Mouse (Mus musculus) G1E (cell line): Measurements from ENCODE around the gene Isg20.

ENCODE experiments used
- CTCF ChIP-seq: IDR thresholded peaks from 2 replicates; pipeline ENCODE4 v1.5.1; 2012; ENCODE audit warnings: low read depth, low read length, inconsistent platforms, mixed read lengths
- GATA1 ChIP-seq: IDR thresholded peaks from 2 replicates; pipeline ENCODE4 v1.6.1; 2012; ENCODE audit warnings: borderline replicate concordance, low read length, inconsistent platforms, mixed read lengths
- TAL1 ChIP-seq: conservative IDR thresholded peaks from 2 replicates; pipeline ENCODE4 v1.6.1; 2012; ENCODE audit warnings: low read depth, low read length, inconsistent platforms, mixed read lengths

- TF ChIP-seq CTCF = no peak
- no peak for TF ChIP-seq TAL1
- TF ChIP-seq GATA1 = no peak
Observed at GRCm38 (mm10) chr7:78883016-78883725, 30.1 kb upstream of the Isg20 start.
